Mouse (Mus musculus): Measurements from ENCODE around the gene Lcat. TPM values are rescaled to one million over a fixed set of nuclear protein-coding genes. Genes with fewer than 3 reads are reported as not detected.

The Lcat gene
- polyA plus RNA-seq, 1 experiment from 2014 or later: 32.1 TPM

- H3K36me3 ChIP-seq (ENCODE audit: control insufficient read depth, insufficient read depth, low read length): 0 out of 2 replicates have a peak, but pooled peaks cover 3% of the 10 kb centered on the region
- no peaks in the 10 kb centered on the region for H3K9me3 ChIP-seq (ENCODE audit: control insufficient read depth, low read length)
- no peaks in the 10 kb centered on the region for H3K27me3 ChIP-seq (replicated peaks; ENCODE audit: control insufficient read depth, insufficient read depth, low read length)
- 65% methylated on average over 3 of the region's 3 CpGs for WGBS
- DNase-seq (ENCODE audit: low spot score) (no peak), ATAC-seq (replicated peaks; ENCODE audit: low FRiP score) (no peak)
- H3K4me3 ChIP-seq (ENCODE audit: low read depth, low read length): no peak overlapping the region
- peaks cover 2% of the 10 kb centered on the region; the same call in 1 of the 2 replicates for H3K4me1 ChIP-seq (replicated peaks; ENCODE audit: control insufficient read depth, insufficient read depth, low read length)
- no peak overlapping the region for H3K4me2 ChIP-seq
- H3K27ac ChIP-seq (ENCODE audit: low read depth, low read length): no peak overlapping the region
- H3K9ac ChIP-seq (ENCODE audit: low read depth, low read length): no peak overlapping the region
Measured at GRCm38 (mm10) chr8:105925123-105925522, 18.1 kb downstream of the Lcat start.

GRCm38 (mm10) chr8:105919390-105919789 lies 23.8 kb downstream of the Lcat start:
- no peak for ATAC-seq (replicated peaks; ENCODE audit: low FRiP score)
- Histone ChIP-seq H3K9me3 (ENCODE audit: control insufficient read depth, low read length) (no peaks in the 10 kb centered on the region), H3K27ac (ENCODE audit: low read depth, low read length) (no peak overlapping the region), H3K4me2 (no peak overlapping the region), H3K4me3 (ENCODE audit: low read depth, low read length) (no peak overlapping the region), H3K27me3 (replicated peaks; ENCODE audit: control insufficient read depth, insufficient read depth, low read length) (no peaks in the 10 kb centered on the region), H3K9ac (ENCODE audit: low read depth, low read length) (no peak overlapping the region), H3K4me1 (replicated peaks; ENCODE audit: control insufficient read depth, insufficient read depth, low read length) (0 out of 2 replicates have a peak, but pooled peaks cover 2% of the 10 kb centered on the region), H3K36me3 (ENCODE audit: control insufficient read depth, insufficient read depth, low read length) (peaks cover 7% of the 10 kb centered on the region)
- no peak for DNase-seq (ENCODE audit: low spot score)
- WGBS: 76% methylated on average over 3 of the region's 3 CpGs

- H3K4me1 ChIP-seq (replicated peaks; ENCODE audit: control insufficient read depth, insufficient read depth, low read length): peaks cover 7% of the 10 kb centered on the region; the same call in 1 of the 2 replicates
- ATAC-seq (replicated peaks; ENCODE audit: low FRiP score): peak; percentile 69
- peak overlapping the region; percentile 96 for H3K9ac ChIP-seq (ENCODE audit: low read depth, low read length)
- no peaks in the 10 kb centered on the region for H3K9me3 ChIP-seq (ENCODE audit: control insufficient read depth, low read length)
- H3K4me2 ChIP-seq: peak overlapping the region; percentile 74
- H3K36me3 ChIP-seq (ENCODE audit: control insufficient read depth, insufficient read depth, low read length): no peaks in the 10 kb centered on the region
- H3K4me3 ChIP-seq (ENCODE audit: low read depth, low read length): peak overlapping the region; percentile 89
- no peak for DNase-seq (ENCODE audit: low spot score)
- peak overlapping the region; percentile 93 for H3K27ac ChIP-seq (ENCODE audit: low read depth, low read length)
- H3K27me3 ChIP-seq (replicated peaks; ENCODE audit: control insufficient read depth, insufficient read depth, low read length): no peaks in the 10 kb centered on the region
- 22% methylated on average over 16 of the region's 16 CpGs for WGBS
Measured at GRCm38 (mm10) chr8:105900941-105901616, 42.1 kb downstream of the Lcat start.

GRCm38 (mm10) chr8:105900180-105900940 lies 42.8 kb downstream of the Lcat start, which contains the start of gene Pskh1:
TSS of gene Pskh1 (plus strand) at chr8:105900441.
- peak; percentile 94 for DNase-seq (ENCODE audit: low spot score)
- under 1% methylated on average over 68 of the region's 68 CpGs for WGBS
- peak within 1 kb of the TSS; percentile 96 for H3K9ac ChIP-seq (ENCODE audit: low read depth, low read length)
- ATAC-seq (replicated peaks; ENCODE audit: low FRiP score): peak; percentile 85
- H3K36me3 ChIP-seq (ENCODE audit: control insufficient read depth, insufficient read depth, low read length): no peaks in the 10 kb centered on the region
- peak within 1 kb of the TSS; percentile 89 for H3K4me3 ChIP-seq (ENCODE audit: low read depth, low read length)
- peak within 1 kb of the TSS; percentile 93 for H3K27ac ChIP-seq (ENCODE audit: low read depth, low read length)
- H3K4me1 ChIP-seq (replicated peaks; ENCODE audit: control insufficient read depth, insufficient read depth, low read length): peaks cover 7% of the 10 kb centered on the region; the same call in 1 of the 2 replicates
- no peaks in the 10 kb centered on the region for H3K27me3 ChIP-seq (replicated peaks; ENCODE audit: control insufficient read depth, insufficient read depth, low read length)
- peak within 1 kb of the TSS; percentile 74 for H3K4me2 ChIP-seq
- no peaks in the 10 kb centered on the region for H3K9me3 ChIP-seq (ENCODE audit: control insufficient read depth, low read length)

GRCm38 (mm10) chr8:105897801-105898480 lies 45.2 kb downstream of the Lcat start:
- 79% methylated on average over 9 of the region's 9 CpGs for WGBS

GRCm38 (mm10) chr8:105893339-105893738 lies 49.8 kb downstream of the Lcat start, which contains the start of gene Nrn1l:
TSS of gene Nrn1l (plus strand) at chr8:105893567.
- DNase-seq (ENCODE audit: low spot score): peak; percentile 48
- H3K4me3 ChIP-seq (ENCODE audit: low read depth, low read length): no peak within 1 kb of the TSS
- 36% methylated on average over 11 of the region's 11 CpGs for WGBS
- H3K27me3 ChIP-seq (replicated peaks; ENCODE audit: control insufficient read depth, insufficient read depth, low read length): no peaks in the 10 kb centered on the region
- H3K27ac ChIP-seq (ENCODE audit: low read depth, low read length): no peak within 1 kb of the TSS
- H3K4me1 ChIP-seq (replicated peaks; ENCODE audit: control insufficient read depth, insufficient read depth, low read length): no peaks in the 10 kb centered on the region; the same call in 1 of the 2 replicates
- no peak within 1 kb of the TSS for H3K4me2 ChIP-seq
- ATAC-seq (replicated peaks; ENCODE audit: low FRiP score): peak; percentile 71
- no peaks in the 10 kb centered on the region for H3K9me3 ChIP-seq (ENCODE audit: control insufficient read depth, low read length)
- H3K9ac ChIP-seq (ENCODE audit: low read depth, low read length): no peak within 1 kb of the TSS
- peaks cover 41% of the 10 kb centered on the region for H3K36me3 ChIP-seq (ENCODE audit: control insufficient read depth, insufficient read depth, low read length)

More at GRCm38 (mm10) chr8:105897801-105898480, 45.2 kb downstream of the Lcat start:
- H3K9ac ChIP-seq (ENCODE audit: low read depth, low read length): no peak overlapping the region
- no peak overlapping the region for H3K27ac ChIP-seq (ENCODE audit: low read depth, low read length)
- H3K27me3 ChIP-seq (replicated peaks; ENCODE audit: control insufficient read depth, insufficient read depth, low read length): no peaks in the 10 kb centered on the region
- no peak overlapping the region for H3K4me2 ChIP-seq
- peaks cover 4% of the 10 kb centered on the region; the same call in 1 of the 2 replicates for H3K36me3 ChIP-seq (ENCODE audit: control insufficient read depth, insufficient read depth, low read length)
- DNase-seq (ENCODE audit: low spot score) (no peak), ATAC-seq (replicated peaks; ENCODE audit: low FRiP score) (no peak)
- no peaks in the 10 kb centered on the region for H3K9me3 ChIP-seq (ENCODE audit: control insufficient read depth, low read length)
- H3K4me1 ChIP-seq (replicated peaks; ENCODE audit: control insufficient read depth, insufficient read depth, low read length): peaks cover 7% of the 10 kb centered on the region
- no peak overlapping the region for H3K4me3 ChIP-seq (ENCODE audit: low read depth, low read length)

GRCm38 (mm10) chr8:105892432-105892831 lies 50.8 kb downstream of the Lcat start:
- no peaks in the 10 kb centered on the region for H3K27me3 ChIP-seq (replicated peaks; ENCODE audit: control insufficient read depth, insufficient read depth, low read length)
- no peak overlapping the region for H3K4me3 ChIP-seq (ENCODE audit: low read depth, low read length)
- no peak for DNase-seq (ENCODE audit: low spot score)
- no peak overlapping the region for H3K9ac ChIP-seq (ENCODE audit: low read depth, low read length)
- H3K27ac ChIP-seq (ENCODE audit: low read depth, low read length): no peak overlapping the region
- H3K4me1 ChIP-seq (replicated peaks; ENCODE audit: control insufficient read depth, insufficient read depth, low read length): no peaks in the 10 kb centered on the region; the same call in 1 of the 2 replicates
- no peaks in the 10 kb centered on the region for H3K9me3 ChIP-seq (ENCODE audit: control insufficient read depth, low read length)
- no peak overlapping the region for H3K4me2 ChIP-seq
- peaks cover 50% of the 10 kb centered on the region for H3K36me3 ChIP-seq (ENCODE audit: control insufficient read depth, insufficient read depth, low read length)
- ATAC-seq (replicated peaks; ENCODE audit: low FRiP score): no peak
- 84% methylated on average over 6 of the region's 6 CpGs for WGBS

- no peaks in the 10 kb centered on the region for H3K27me3 ChIP-seq (replicated peaks; ENCODE audit: control insufficient read depth, insufficient read depth, low read length)
- no peak overlapping the region for H3K27ac ChIP-seq (ENCODE audit: low read depth, low read length)
- no peak overlapping the region for H3K4me2 ChIP-seq
- peaks cover 65% of the 10 kb centered on the region for H3K36me3 ChIP-seq (ENCODE audit: control insufficient read depth, insufficient read depth, low read length)
- no peak for ATAC-seq (replicated peaks; ENCODE audit: low FRiP score)
- 92% methylated on average over 6 of the region's 6 CpGs for WGBS
- H3K4me1 ChIP-seq (replicated peaks; ENCODE audit: control insufficient read depth, insufficient read depth, low read length): no peaks in the 10 kb centered on the region; the same call in 1 of the 2 replicates
- DNase-seq (ENCODE audit: low spot score): no peak
- no peak overlapping the region for H3K4me3 ChIP-seq (ENCODE audit: low read depth, low read length)
- no peaks in the 10 kb centered on the region for H3K9me3 ChIP-seq (ENCODE audit: control insufficient read depth, low read length)
- no peak overlapping the region for H3K9ac ChIP-seq (ENCODE audit: low read depth, low read length)
Measured at GRCm38 (mm10) chr8:105890870-105891269, 52.3 kb downstream of the Lcat start.

Measured in liver, embryonic 11.5 days (tissue).